Mouse (Mus musculus) neural tube, embryonic 10.5 days (tissue): ENCODE data around the gene Ak1.

Experiments used
- DNase-seq: peaks from one replicate; pipeline ENCODE4 v3.0.0-alpha.2; 2017; ENCODE audit warnings: low spot score; ENCODE audit errors: extremely low spot score

The Ak1 gene

GRCm38 (mm10) chr2:32653764-32654163, 32.2 kb downstream of the Ak1 start:
- DNase-seq: no peak

- no peak for DNase-seq
Measured at GRCm38 (mm10) chr2:32654743-32655393, 33.3 kb downstream of the Ak1 start.

- no peak for DNase-seq
Measured at GRCm38 (mm10) chr2:32655394-32655744, 33.8 kb downstream of the Ak1 start.

- peak; percentile 44 for DNase-seq
Measured at GRCm38 (mm10) chr2:32655826-32656225, 34.3 kb downstream of the Ak1 start.

- no peak for DNase-seq
Measured at GRCm38 (mm10) chr2:32658873-32659272, 37.3 kb downstream of the Ak1 start.

GRCm38 (mm10) chr2:32661509-32662107, 40.0 kb downstream of the Ak1 start:
- no peak for DNase-seq

- DNase-seq: no peak
Measured at GRCm38 (mm10) chr2:32662291-32662690, 40.7 kb downstream of the Ak1 start.

GRCm38 (mm10) chr2:32665345-32665744, 43.8 kb downstream of the Ak1 start:
- no peak for DNase-seq

- DNase-seq: no peak
Measured at GRCm38 (mm10) chr2:32665853-32666252, 44.3 kb downstream of the Ak1 start.

GRCm38 (mm10) chr2:32667775-32668174, 46.2 kb downstream of the Ak1 start:
- no peak for DNase-seq

GRCm38 (mm10) chr2:32668176-32668575, 46.6 kb downstream of the Ak1 start:
- no peak for DNase-seq

GRCm38 (mm10) chr2:32669876-32670275, 48.3 kb downstream of the Ak1 start:
- DNase-seq: no peak

- DNase-seq: no peak
Measured at GRCm38 (mm10) chr2:32671147-32671546, 49.6 kb downstream of the Ak1 start.

- no peak for DNase-seq
Measured at GRCm38 (mm10) chr2:32671907-32672595, 50.5 kb downstream of the Ak1 start.

GRCm38 (mm10) chr2:32673176-32673917, 51.8 kb downstream of the Ak1 start:
- DNase-seq: no peak

- DNase-seq: no peak
Measured at GRCm38 (mm10) chr2:32676821-32677220, 55.3 kb downstream of the Ak1 start.

GRCm38 (mm10) chr2:32677683-32678082, 56.1 kb downstream of the Ak1 start:
- no peak for DNase-seq

- no peak for DNase-seq
Measured at GRCm38 (mm10) chr2:32680051-32680451, 58.5 kb downstream of the Ak1 start.

GRCm38 (mm10) chr2:32680961-32681650, 59.5 kb downstream of the Ak1 start:
- DNase-seq: no peak

GRCm38 (mm10) chr2:32681754-32682153, 60.2 kb downstream of the Ak1 start:
- DNase-seq: no peak

GRCm38 (mm10) chr2:32682721-32683417, 61.3 kb downstream of the Ak1 start:
- no peak for DNase-seq
